Mouse (Mus musculus) C2C12 (cell line): ENCODE results near the gene Grm7. TPM values are rescaled to one million over a fixed set of nuclear protein-coding genes. Genes with fewer than 3 reads are reported as not detected.

Source experiments
- H3K27me3 ChIP-seq: one replicate; pipeline ENCODE4 v1.6.1; 2011; ENCODE audit not compliant: control insufficient read depth, insufficient read depth, insufficient read length
- H3K36me3 ChIP-seq: one replicate; pipeline ENCODE4 v1.6.1; 2011; ENCODE audit not compliant: control insufficient read depth, insufficient read depth
- H3K4me3 ChIP-seq: one replicate; pipeline ENCODE4 v1.5.1; 2011; ENCODE audit warnings: mild to moderate bottlenecking, control low read depth; ENCODE audit not compliant: poor library complexity, insufficient read depth, severe bottlenecking
- H3K79me2 ChIP-seq: one replicate; pipeline ENCODE4 v1.6.1; 2011; ENCODE audit not compliant: control insufficient read depth, insufficient read depth
- H3K79me3 ChIP-seq: one replicate; pipeline ENCODE4 v1.6.1; 2011; ENCODE audit warnings: low read depth, control low read depth
- H3ac ChIP-seq: one replicate; pipeline ENCODE3; 2011; ENCODE audit warnings: low read depth; ENCODE audit not compliant: control insufficient read depth, insufficient read length
- CEBPB ChIP-seq: IDR thresholded peaks from one replicate; pipeline ENCODE4 v1.6.1; 2011; ENCODE audit warnings: low read depth, mild to moderate bottlenecking, control low read depth, moderate library complexity
- CTCF ChIP-seq: IDR thresholded peaks from one replicate; pipeline ENCODE4 v1.5.1; 2011; ENCODE audit not compliant: control insufficient read depth, insufficient read depth, insufficient read length
- FOSL1 ChIP-seq: IDR thresholded peaks from one replicate; pipeline ENCODE4 v1.8.0; 2011; ENCODE audit warnings: mild to moderate bottlenecking, low read length; ENCODE audit not compliant: poor library complexity, insufficient read depth, severe bottlenecking
- MAX ChIP-seq: IDR thresholded peaks from one replicate; pipeline ENCODE4 v1.6.1; 2011; ENCODE audit warnings: mild to moderate bottlenecking, control low read depth
- MYOD1 ChIP-seq: IDR thresholded peaks from one replicate; pipeline ENCODE4 v1.6.1; 2011; ENCODE audit warnings: low read depth; ENCODE audit not compliant: control insufficient read depth, insufficient read length
- MYOG ChIP-seq: IDR thresholded peaks from one replicate; pipeline ENCODE4 v1.6.1; 2011; ENCODE audit not compliant: control insufficient read depth, insufficient read length; ENCODE audit errors: extremely low read depth
- USF1 ChIP-seq: IDR thresholded peaks from one replicate; pipeline ENCODE4 v1.6.1; 2011; ENCODE audit warnings: low read depth, mild to moderate bottlenecking, control low read depth, moderate library complexity
- polyA plus RNA-seq: library from polyadenylated mRNA; unstranded; fragments of >200 nt; fragmentation: generic; extraction: Trizol; gene quantifications from one replicate; pipeline ENCODE4 v1.2.1, GENCODE M21; 2012; ENCODE audit warnings: missing spikeins

Grm7 gene
- polyA plus RNA-seq, 1 experiment: 0.78 TPM

- no peaks in the 10 kb centered on the region for H3K79me2 ChIP-seq
- TF ChIP-seq CTCF: no peak
- TF ChIP-seq MYOG: no peak
- TF ChIP-seq CEBPB: no peak
- no peak for TF ChIP-seq MYOD1
- no peak for TF ChIP-seq USF1
- no peak for TF ChIP-seq MAX
- no peak for TF ChIP-seq FOSL1
- no peak overlapping the region for H3K4me3 ChIP-seq
- H3K79me3 ChIP-seq: no peaks in the 10 kb centered on the region
- no peaks in the 10 kb centered on the region for H3K36me3 ChIP-seq
- no peak overlapping the region for H3ac ChIP-seq
- no peaks in the 10 kb centered on the region for H3K27me3 ChIP-seq
Measured at GRCm38 (mm10) chr6:111057798-111058197, 412.4 kb downstream of the Grm7 start.

- no peaks in the 10 kb centered on the region for H3K27me3 ChIP-seq
- no peak overlapping the region for H3ac ChIP-seq
- no peaks in the 10 kb centered on the region for H3K36me3 ChIP-seq
- H3K4me3 ChIP-seq: no peak overlapping the region
- TF ChIP-seq FOSL1 (no peak), CTCF (no peak), MAX (no peak)
- no peaks in the 10 kb centered on the region for H3K79me2 ChIP-seq
- no peaks in the 10 kb centered on the region for H3K79me3 ChIP-seq
Measured at GRCm38 (mm10) chr6:111060004-111060403, 414.6 kb downstream of the Grm7 start.

- TF ChIP-seq FOSL1: no peak
- TF ChIP-seq MYOG: no peak
- H3ac ChIP-seq: no peak overlapping the region
- no peaks in the 10 kb centered on the region for H3K36me3 ChIP-seq
- no peaks in the 10 kb centered on the region for H3K79me3 ChIP-seq
- H3K4me3 ChIP-seq: no peak overlapping the region
- no peaks in the 10 kb centered on the region for H3K27me3 ChIP-seq
- H3K79me2 ChIP-seq: no peaks in the 10 kb centered on the region
Measured at GRCm38 (mm10) chr6:111084569-111084968, 439.2 kb downstream of the Grm7 start.

GRCm38 (mm10) chr6:111094818-111095217 lies 449.4 kb downstream of the Grm7 start:
- Histone ChIP-seq H3K36me3 (no peaks in the 10 kb centered on the region), H3K79me3 (no peaks in the 10 kb centered on the region), H3K79me2 (no peaks in the 10 kb centered on the region), H3K27me3 (no peaks in the 10 kb centered on the region), H3ac (no peak overlapping the region), H3K4me3 (no peak overlapping the region)
- TF ChIP-seq MAX (no peak), MYOG (no peak), MYOD1 (no peak), CTCF (no peak), FOSL1 (no peak), USF1 (no peak), CEBPB (no peak)

- H3K27me3 ChIP-seq: no peaks in the 10 kb centered on the region
- no peaks in the 10 kb centered on the region for H3K79me3 ChIP-seq
- TF ChIP-seq MYOG (no peak), FOSL1 (no peak), CTCF (no peak), USF1 (no peak), MAX (no peak)
- no peaks in the 10 kb centered on the region for H3K36me3 ChIP-seq
- H3ac ChIP-seq: no peak overlapping the region
- no peaks in the 10 kb centered on the region for H3K79me2 ChIP-seq
- H3K4me3 ChIP-seq: no peak overlapping the region
Measured at GRCm38 (mm10) chr6:111105485-111105884, 460.1 kb downstream of the Grm7 start.

GRCm38 (mm10) chr6:111161037-111161436 lies 515.7 kb downstream of the Grm7 start:
- no peaks in the 10 kb centered on the region for H3K36me3 ChIP-seq
- H3K79me2 ChIP-seq: no peaks in the 10 kb centered on the region
- no peak overlapping the region for H3ac ChIP-seq
- H3K27me3 ChIP-seq: no peaks in the 10 kb centered on the region
- H3K4me3 ChIP-seq: no peak overlapping the region
- TF ChIP-seq FOSL1 (no peak), CEBPB (no peak), CTCF (no peak), USF1 (no peak), MAX (no peak), MYOG (no peak), MYOD1 (no peak)
- no peaks in the 10 kb centered on the region for H3K79me3 ChIP-seq
